Mouse (Mus musculus): ENCODE measurements around the gene Ssxb5. TPM values are rescaled to one million over a fixed set of nuclear protein-coding genes. Genes with fewer than 3 reads are reported as not detected.
"Not testable (repeated sequence)": the region's sequence is repeated elsewhere in the genome, so short reads cannot be mapped to it uniquely, and the experiment has no call there.

Ssxb5 gene
- not detected in 2 replicates for total RNA-seq (2015; ENCODE audit: low replicate concordance)
- not detected in 2 replicates for total RNA-seq (2017; ENCODE audit: low replicate concordance)

GRCm38 (mm10) chrX:8803391-8803790, at the start of gene Ssxb5:
Gene Ssxb5 (plus strand): TSS chrX:8803691.
- ATAC-seq (replicated peaks; ENCODE audit: low FRiP score, poor library complexity, severe bottlenecking) = not testable (repeated sequence)

GRCm38 (mm10) chrX:8832043-8832442, 28.6 kb downstream of the Ssxb5 start:
- no peak for ATAC-seq (replicated peaks; ENCODE audit: low FRiP score, poor library complexity, severe bottlenecking)

- ATAC-seq (replicated peaks; ENCODE audit: low FRiP score, poor library complexity, severe bottlenecking) = no peak
These were observed 40.2 kb downstream of the Ssxb5 start, which contains the start of gene Gm6592 for GRCm38 (mm10) chrX:8843694-8844093. Gene Gm6592 (plus strand): TSS chrX:8843994.

- ATAC-seq (replicated peaks; ENCODE audit: low FRiP score, poor library complexity, severe bottlenecking) = no peak
These were observed 49.0 kb downstream of the Ssxb5 start for GRCm38 (mm10) chrX:8852486-8852885.

Other genes with a start within 250 kb of the Ssxb5 start
- not detected in 2 replicates for gene Ssxb3, start 211.9 kb upstream of the Ssxb5 start, total RNA-seq (2015; ENCODE audit: low replicate concordance)
- gene Ssxb3, start 211.9 kb upstream of the Ssxb5 start, total RNA-seq (2017; ENCODE audit: low replicate concordance) = not detected in 2 replicates
- not detected in 2 replicates for gene Ssxb8, start 112.8 kb upstream of the Ssxb5 start, total RNA-seq (2015; ENCODE audit: low replicate concordance)
- gene Ssxb8, start 112.8 kb upstream of the Ssxb5 start, total RNA-seq (2017; ENCODE audit: low replicate concordance) = not detected in 2 replicates
- not detected in 2 replicates for gene Ssx9, start 55.3 kb upstream of the Ssxb5 start, total RNA-seq (2015; ENCODE audit: low replicate concordance)
- not detected in 2 replicates for gene Ssx9, start 55.3 kb upstream of the Ssxb5 start, total RNA-seq (2017; ENCODE audit: low replicate concordance)
- gene Gm6592, start 40.3 kb downstream of the Ssxb5 start, total RNA-seq (2015; ENCODE audit: low replicate concordance) = not detected in 2 replicates
- not detected in 2 replicates for gene Gm6592, start 40.3 kb downstream of the Ssxb5 start, total RNA-seq (2017; ENCODE audit: low replicate concordance)
- gene Gm5751, start 70.6 kb downstream of the Ssxb5 start, total RNA-seq (2015; ENCODE audit: low replicate concordance) = not detected in 2 replicates
- gene Gm5751, start 70.6 kb downstream of the Ssxb5 start, total RNA-seq (2017; ENCODE audit: low replicate concordance) = not detected in 2 replicates
- gene B630019K06Rik, start 88.7 kb downstream of the Ssxb5 start, total RNA-seq (2015; ENCODE audit: low replicate concordance) = not detected in 2 replicates
- not detected in 2 replicates for gene B630019K06Rik, start 88.7 kb downstream of the Ssxb5 start, total RNA-seq (2017; ENCODE audit: low replicate concordance)
- gene Fthl17b, start 159.3 kb downstream of the Ssxb5 start, total RNA-seq (2015; ENCODE audit: low replicate concordance) = not detected in 2 replicates
- gene Fthl17b, start 159.3 kb downstream of the Ssxb5 start, total RNA-seq (2017; ENCODE audit: low replicate concordance) = not detected in 2 replicates
- not detected in 2 replicates for gene Fthl17c, start 172.9 kb downstream of the Ssxb5 start, total RNA-seq (2015; ENCODE audit: low replicate concordance)
- not detected in 2 replicates for gene Fthl17c, start 172.9 kb downstream of the Ssxb5 start, total RNA-seq (2017; ENCODE audit: low replicate concordance)
- not detected in 2 replicates for gene Fthl17d, start 183.1 kb downstream of the Ssxb5 start, total RNA-seq (2015; ENCODE audit: low replicate concordance)
- gene Fthl17d, start 183.1 kb downstream of the Ssxb5 start, total RNA-seq (2017; ENCODE audit: low replicate concordance) = not detected in 2 replicates
- gene Fthl17e, start 229.8 kb downstream of the Ssxb5 start, total RNA-seq (2015; ENCODE audit: low replicate concordance) = not detected in 2 replicates
- not detected in 2 replicates for gene Fthl17e, start 229.8 kb downstream of the Ssxb5 start, total RNA-seq (2017; ENCODE audit: low replicate concordance)

Data from erythroid progenitor cell, adult 5-6 weeks (primary cell).